Mouse (Mus musculus): Measurements from ENCODE around the gene Atp11b.

Gene Atp11b

DNA sequence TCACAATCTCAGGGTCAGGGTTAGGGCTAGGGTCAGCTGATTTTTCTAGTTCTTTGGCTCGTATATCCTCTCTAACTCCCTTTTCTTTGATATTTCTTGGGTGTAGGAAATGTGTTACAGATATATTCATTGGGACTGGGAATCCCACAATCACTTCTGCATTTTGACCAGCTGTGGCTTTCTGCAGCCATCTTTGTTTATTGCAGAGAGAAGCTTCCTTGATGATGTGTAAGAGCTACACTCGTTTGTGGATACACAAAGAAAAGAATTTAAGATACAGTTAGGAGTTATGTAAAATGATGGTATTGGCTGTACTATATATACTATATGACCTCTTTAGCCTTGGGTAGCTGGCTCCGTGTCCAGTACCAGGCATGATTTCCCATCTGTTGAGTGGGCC lies 25.8 kb downstream of the Atp11b start:
- no peak for DNase-seq (ENCODE audit: low read depth, low spot score)

DNA sequence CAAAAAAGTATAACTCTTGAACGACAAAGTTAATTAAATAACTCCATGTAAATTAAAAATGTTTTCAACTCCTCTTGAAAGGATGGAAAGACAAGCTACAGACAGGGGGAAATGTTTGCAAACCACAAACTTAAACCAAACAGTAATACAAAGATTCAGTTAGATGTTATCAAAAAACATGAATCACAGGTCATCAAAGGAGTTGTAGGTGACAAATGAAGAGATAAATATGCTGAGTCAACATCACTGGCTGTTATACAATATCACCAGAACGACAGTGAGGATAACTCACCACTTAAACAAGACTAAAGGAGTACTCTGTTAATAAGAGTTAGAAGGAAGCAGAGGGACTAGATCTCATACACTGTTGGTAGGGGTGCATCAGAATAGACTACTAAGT lies 48.1 kb downstream of the Atp11b start:
- no peak for DNase-seq (ENCODE audit: low read depth, low spot score)

DNA sequence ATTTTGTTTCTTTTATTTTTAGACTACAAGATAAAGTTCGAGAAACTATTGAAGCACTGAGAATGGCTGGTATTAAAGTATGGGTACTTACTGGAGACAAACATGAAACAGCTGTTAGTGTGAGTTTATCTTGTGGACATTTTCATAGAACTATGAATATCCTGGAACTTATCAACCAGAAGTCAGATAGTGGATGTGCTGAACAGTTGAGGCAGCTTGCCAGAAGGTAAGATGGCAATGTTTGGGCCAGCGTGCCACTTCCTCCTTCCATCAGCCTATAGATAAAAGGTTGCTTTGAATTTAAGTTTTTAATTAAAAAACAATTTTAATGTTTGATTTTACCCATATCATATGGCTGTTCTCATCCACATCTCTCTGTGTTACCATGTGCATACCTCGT lies 66.0 kb downstream of the Atp11b start:
- DNase-seq (ENCODE audit: low read depth, low spot score), result no peak

DNA sequence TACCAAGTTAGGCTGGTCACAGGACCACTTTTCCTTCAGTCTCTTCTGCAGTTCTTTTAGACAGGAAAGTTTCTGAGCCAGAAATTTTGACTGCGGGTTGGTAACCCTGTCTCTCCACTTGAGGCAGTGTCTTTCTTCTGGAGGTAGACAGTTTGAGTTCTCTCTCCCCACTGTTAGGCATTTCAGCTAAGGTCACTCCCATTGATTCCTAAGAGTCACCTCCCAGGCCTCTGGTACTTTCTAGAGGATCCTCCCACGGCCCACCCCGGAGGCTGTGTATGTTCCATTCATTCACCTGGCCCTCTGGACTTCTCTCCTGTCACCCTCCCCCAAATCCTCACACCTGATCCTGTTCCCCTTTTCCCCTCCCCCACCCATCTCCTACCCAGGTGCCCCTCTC lies 68.1 kb downstream of the Atp11b start:
- DNase-seq (ENCODE audit: low read depth, low spot score), result no peak

DNA sequence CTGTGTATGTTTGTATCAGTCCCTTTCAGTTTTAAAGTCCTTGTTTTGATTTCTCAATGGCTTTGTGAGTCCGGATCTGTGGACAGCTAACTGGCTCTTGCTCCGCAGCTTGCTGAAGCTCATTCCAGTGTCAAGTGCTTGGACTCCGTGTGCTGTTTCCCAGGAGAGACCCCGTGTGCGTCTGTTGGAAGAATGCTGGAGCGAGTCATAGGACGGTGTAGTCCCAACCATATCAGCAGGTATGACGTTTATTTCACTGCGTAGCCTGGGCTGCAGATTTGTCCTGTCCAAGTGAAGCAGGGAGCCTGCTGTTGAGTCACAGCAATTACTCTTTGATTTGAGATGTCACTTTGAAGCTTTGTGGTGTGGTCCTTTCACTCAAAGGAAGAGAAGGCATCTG lies 95.4 kb downstream of the Atp11b start:
- DNase-seq (ENCODE audit: low read depth, low spot score), result no peak

DNA sequence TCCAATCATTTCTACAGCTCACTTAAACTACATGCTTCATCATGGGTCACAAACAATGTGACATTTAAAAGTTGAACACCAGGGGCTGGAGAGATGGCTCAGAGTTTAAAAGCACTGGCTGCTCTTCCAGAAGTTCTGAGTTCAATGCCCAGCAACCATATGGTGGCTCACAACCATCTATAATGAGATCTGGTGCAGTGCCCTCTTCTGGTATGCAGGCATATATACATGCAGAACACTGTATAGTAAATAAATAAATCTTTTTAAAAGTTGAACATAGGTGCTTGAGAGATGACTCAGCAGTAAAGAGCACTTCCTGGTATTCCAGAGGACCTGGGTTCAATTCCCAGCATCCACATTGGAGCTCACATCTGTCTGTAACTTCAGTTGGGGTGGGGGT lies 129.4 kb downstream of the Atp11b start:
- DNase-seq (ENCODE audit: low read depth, low spot score), result no peak

DNA sequence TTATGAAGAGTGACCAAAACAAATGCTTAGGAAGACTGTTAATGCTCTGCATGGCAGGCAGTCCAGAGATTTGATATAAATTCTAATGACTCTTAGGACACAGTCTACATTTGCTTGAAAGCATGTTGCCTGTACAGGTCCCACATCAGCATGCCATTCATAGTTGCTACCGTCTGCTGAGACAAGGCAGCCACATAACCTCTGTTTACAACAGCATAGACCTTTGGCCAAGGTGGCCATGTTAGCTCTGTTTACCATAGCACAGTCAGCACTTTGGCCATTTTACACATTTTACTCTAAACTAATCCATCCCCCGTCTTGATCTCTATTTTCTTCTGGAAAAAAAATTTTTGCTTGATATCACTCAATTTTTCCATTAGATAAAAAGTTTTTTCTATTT lies 135.6 kb downstream of the Atp11b start:
- DNase-seq (ENCODE audit: low read depth, low spot score), result no peak

DNA sequence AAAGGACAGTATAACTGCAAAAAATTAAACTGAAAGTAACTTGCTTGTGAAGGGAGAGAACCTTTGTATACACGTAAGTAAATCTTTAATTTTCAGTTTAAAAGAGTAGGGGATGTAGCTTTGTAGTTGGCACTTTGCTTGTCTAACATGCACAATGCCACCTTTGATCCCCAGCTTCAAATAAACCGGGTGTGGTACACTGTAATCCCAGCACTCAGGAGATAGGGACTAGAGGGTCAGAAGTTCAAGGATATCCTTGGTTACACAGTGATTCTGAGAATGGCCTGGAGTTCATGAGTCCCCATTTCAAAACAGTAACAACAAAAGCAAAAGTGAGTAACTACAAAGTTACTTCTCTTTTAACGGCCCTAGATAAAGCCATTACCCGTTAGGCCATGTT lies 137.2 kb downstream of the Atp11b start:
- DNase-seq (ENCODE audit: low read depth, low spot score), result no peak

DNA sequence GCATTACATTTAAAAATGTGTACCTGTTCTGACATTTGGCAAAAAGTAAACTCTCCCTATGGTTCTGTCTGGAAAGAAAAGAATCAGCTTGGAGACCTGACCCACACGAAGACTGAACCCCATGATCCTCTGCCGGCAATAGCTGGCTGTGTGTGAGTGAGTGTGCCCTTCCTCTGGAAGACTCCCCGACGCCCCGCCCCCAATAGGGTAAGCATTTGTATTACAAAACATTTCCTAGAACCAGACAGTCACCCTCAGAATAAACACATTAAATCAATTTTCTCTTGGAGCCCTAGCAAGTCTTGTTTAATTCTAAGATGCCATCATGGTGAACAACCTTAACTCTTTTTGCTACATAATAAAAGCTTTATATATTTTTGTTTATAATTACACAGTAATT lies 139.2 kb downstream of the Atp11b start:
- no peak for DNase-seq (ENCODE audit: low read depth, low spot score)

DNA sequence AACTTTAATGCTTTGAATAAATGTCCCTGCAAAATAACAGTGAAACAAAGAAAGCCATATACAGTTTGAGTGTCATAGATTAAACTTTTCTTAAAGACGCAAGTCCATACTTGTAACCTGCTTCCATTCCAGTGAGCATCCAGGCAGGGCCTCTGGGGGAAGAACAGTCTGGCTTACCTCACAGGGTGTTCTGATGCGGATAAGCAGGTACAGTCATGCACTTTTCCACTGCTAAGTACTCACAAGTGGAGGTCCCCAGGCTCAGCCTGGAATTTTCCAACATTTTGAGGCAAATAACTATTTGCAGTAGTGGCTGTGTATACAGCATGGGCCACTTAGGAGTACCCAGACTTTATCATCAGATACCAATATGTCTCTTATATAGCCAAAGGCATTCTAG lies 144.0 kb downstream of the Atp11b start:
- no peak for DNase-seq (ENCODE audit: low read depth, low spot score)

DNA sequence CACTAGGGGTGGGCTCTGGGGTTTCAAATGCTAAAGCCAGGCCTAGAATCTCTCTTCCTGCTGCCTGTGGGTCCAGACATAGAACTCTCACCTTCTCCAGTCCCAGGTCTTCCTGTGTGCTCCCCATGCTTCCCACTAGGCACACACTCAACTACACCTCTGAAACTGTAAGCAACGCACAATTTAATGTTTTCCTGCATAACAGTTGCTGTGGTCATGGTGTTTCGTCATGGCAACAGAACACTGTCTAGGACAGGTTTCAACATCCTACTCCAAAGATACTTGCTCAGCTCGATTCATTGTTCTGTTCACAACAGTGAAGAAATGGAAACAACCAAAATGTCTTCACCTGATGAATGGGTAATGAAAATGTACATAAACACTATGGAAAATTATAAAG lies 145.2 kb downstream of the Atp11b start:
- no peak for DNase-seq (ENCODE audit: low read depth, low spot score)

DNA sequence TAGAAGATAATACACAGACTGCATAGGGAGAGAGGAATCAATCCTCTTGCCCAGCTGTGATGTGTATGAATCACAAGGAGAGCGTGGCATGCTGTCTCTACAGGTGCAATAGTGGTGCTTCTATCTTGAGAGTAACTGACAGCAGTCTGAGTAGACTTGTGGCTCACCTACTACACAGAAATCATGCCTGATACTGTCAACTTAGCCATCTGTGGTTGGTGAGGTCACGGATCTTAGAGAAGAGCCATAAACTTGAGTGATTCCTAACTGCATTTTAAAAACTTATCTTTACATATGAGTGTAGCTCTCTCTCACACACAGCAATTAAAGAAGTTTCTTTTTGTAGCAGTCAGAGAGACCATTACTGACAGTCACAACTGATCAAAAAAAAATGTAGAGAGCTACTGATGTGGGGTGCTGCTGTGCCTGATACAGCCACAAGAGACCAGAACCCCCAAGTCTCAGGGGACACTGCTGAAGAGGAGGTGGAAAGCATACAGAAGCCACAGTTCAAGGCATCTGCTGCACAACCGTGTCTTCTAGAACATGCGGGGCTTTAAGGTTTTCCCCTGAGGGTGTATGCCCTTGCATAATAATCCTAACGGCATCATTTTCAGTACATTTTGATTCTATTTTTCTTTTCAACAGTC lies 146.8 kb downstream of the Atp11b start:
- DNase-seq (ENCODE audit: low read depth, low spot score), result no peak

Measured in embryo, embryonic 11.5 days (tissue).